Mouse (Mus musculus) kidney, adult 2 months (tissue): ENCODE measurements at regions not wholly inside any gene's neighbourhood (a gene's known extent, or its start where the extent isn't known, plus 50 kb on each side); places are given as distances from the start of the nearest gene placed in this dataset.

Experiments used
- DNase-seq: peaks from one replicate; pipeline ENCODE4 v3.0.0; 2021
- H3K27ac ChIP-seq: fragments of 200-500 bp; 2 replicates; pipeline ENCODE4 v1.5.1; 2012; ENCODE audit warnings: low read depth, low read length, control low read depth, inconsistent platforms; ENCODE audit not compliant: insufficient read depth
- H3K27me3 ChIP-seq: fragments of 200-500 bp; replicated peaks from 2 replicates; pipeline ENCODE4 v1.6.1; 2012; ENCODE audit warnings: mild to moderate bottlenecking, moderate library complexity, low read length, inconsistent platforms; ENCODE audit not compliant: control insufficient read depth, insufficient read depth
- H3K36me3 ChIP-seq: fragments of 200-500 bp; 2 replicates; pipeline ENCODE4 v1.6.1; 2012; ENCODE audit warnings: mild to moderate bottlenecking, moderate library complexity, low read length, inconsistent platforms; ENCODE audit not compliant: control insufficient read depth, insufficient read depth
- H3K4me1 ChIP-seq: fragments of 200-500 bp; 2 replicates; pipeline ENCODE4 v1.6.1; 2011; ENCODE audit warnings: low read length; ENCODE audit not compliant: control insufficient read depth, insufficient read depth
- H3K4me3 ChIP-seq: fragments of 200-500 bp; 2 replicates; pipeline ENCODE4 v1.5.1; 2011; ENCODE audit warnings: mild to moderate bottlenecking, low read depth, low read length, control low read depth; ENCODE audit not compliant: insufficient read depth
- CTCF ChIP-seq: fragments of 200-500 bp; conservative IDR thresholded peaks from 2 replicates; pipeline ENCODE4 v1.5.1; 2011; ENCODE audit warnings: low read depth, mild to moderate bottlenecking, control low read depth, low read length, moderate library complexity, mixed read lengths; ENCODE audit not compliant: insufficient read depth, insufficient read length
- POLR2A ChIP-seq: fragments of 200-500 bp; IDR thresholded peaks from one replicate; pipeline ENCODE4 v1.6.1; 2011; ENCODE audit warnings: low read depth, low read length, control low read depth
- WGBS: fragments of 180-500 bp; shearing (Covaris S2); methylation state at CpG from one replicate; pipeline ENCODE4 v1.1.7; 2018; 5-methylcytosine and 5-hydroxymethylcytosine counted together

DNA sequence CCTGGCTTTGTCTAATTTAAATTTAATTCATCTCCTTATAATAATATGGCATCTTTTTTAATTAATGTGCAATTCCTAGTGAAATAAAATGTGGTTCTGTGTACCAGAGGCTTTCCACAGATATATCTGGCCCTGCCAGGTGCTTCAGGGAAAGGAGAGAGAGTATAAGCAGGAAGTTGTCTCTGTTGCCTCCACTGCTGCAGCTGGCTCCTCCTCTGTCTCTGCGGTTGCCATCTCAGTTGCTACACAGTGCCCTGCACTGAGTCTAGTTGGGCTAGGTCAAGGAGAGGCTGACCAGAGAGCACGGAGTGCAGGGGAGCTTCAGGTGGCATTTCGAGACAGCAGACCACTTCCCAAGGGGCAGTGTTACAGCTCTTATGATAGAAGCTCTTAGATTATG is 773.6 kb upstream of the Dsel start:
- Histone ChIP-seq H3K27ac (no peak overlapping the region), H3K4me1 (no peaks in the 10 kb centered on the region), H3K27me3 (no peaks in the 10 kb centered on the region), H3K4me3 (no peak overlapping the region), H3K36me3 (no peaks in the 10 kb centered on the region)
- no peak for DNase-seq
- 75% methylated on average over 3 of the region's 3 CpGs for WGBS
- TF ChIP-seq POLR2A (no peak), CTCF (no peak)
